Mouse (Mus musculus): ENCODE data around the gene Olfr1276.

The Olfr1276 gene

DNA sequence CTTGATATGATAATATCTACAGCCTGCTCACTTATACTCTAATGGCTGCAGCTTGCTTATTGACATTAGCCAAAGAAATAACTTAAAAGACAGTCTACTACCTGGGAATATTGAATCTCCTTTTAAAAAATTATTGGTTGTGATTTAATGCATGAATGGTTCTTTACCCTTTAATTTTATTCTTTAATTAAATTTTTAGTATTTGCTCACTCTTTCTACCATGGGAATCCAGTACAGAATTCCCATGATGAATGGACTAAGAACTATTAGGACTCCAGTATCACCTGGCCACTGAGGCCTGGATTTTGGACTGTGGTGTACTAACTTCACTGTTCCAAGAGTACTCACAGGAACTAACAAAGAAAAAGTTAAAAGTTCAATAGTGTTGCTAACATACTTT lies at the start of gene Olfr1276:
Gene Olfr1276, plus strand, starts transcription at position 301 of the 400 bp plus-strand sequence.
- no peak for DNase-seq

DNA sequence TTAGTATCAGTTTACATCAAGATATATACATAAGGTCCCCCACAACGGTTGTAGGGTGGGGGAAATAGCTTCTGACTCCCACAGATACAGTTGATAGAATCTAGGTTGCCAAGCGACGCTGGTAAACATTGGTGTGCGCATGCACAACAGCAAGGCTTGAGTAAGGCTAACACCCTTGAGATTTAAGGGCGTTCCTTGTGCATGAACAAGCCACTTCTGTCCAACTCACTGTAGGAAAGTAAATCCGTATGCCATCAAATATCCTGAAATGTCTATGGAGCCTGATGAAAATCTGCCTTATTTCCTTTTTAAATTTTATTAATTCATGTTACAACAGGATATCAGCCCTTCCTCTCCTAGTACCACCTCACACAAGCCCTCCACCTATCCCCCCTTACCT lies 24.8 kb upstream of the Olfr1276 start, which contains the start of gene 4930430A15Rik:
Gene 4930430A15Rik, minus strand, starts transcription at position 101 of the 400 bp plus-strand sequence.
- no peak for DNase-seq

DNA sequence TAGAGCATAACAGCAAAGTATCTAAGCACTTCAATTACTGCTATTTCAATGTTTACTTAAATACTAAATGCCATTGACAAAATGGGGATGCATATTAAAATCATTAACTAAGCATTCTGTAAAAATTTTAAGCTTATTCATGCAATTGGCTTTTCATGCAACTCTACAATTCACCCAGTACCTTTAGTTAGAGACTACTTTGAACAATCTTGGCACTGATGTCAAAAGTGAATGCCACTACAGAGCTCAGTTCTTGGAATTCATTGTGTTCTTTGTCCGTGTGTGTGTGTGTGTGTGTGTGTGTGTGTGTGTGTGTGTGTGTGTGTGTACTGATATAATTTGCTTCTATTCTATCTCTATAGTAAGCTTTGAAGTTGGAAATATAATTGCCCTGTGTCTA lies 19.1 kb upstream of the Olfr1276 start, which contains the start of gene Olfr1275:
Gene Olfr1275, minus strand, starts transcription at position 101 of the 400 bp plus-strand sequence.
- no peak for DNase-seq

DNA sequence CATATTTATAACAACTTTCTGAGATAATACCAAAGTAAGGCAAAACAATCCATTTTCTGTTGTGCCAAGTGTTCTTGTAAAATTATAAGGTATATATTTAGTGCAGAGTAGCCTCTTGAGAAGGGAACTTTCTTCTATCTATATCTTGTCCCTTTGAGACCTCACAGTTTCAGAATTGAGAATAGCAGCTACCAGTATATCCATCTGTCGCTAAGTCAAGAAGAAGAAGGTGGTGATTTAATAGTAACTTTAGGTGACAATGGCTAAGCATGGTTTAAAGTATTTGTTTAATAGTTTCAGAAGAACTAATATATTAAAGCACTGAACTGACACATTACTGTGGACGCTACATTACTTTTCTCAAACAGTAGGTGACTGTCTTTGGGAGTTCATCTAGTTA lies 19.7 kb downstream of the Olfr1276 start, which contains the start of gene Olfr1277:
Gene Olfr1277, minus strand, starts transcription at position 101 of the 400 bp plus-strand sequence.
- DNase-seq, result no peak

DNA sequence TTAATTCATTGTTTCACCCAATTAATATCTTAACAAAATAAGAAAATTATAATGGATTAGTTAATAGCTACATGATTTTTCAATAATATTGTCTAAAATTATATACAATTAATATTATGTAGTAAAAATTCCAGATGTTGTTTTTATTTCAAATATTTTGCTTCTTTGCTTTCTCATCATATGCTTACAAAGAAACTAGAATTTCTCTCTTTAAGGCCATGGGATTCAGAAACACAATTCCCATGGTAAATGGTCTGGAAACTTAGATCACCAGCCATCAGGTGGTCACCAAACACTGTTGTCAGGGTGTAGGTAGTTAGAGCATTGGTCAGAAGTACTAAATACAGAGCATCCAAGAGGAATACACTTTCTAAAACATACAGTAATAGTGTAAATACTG lies 35.5 kb downstream of the Olfr1276 start, which contains the start of gene Olfr1278:
Gene Olfr1278, plus strand, starts transcription at position 301 of the 400 bp plus-strand sequence.
- no peak for DNase-seq

DNA sequence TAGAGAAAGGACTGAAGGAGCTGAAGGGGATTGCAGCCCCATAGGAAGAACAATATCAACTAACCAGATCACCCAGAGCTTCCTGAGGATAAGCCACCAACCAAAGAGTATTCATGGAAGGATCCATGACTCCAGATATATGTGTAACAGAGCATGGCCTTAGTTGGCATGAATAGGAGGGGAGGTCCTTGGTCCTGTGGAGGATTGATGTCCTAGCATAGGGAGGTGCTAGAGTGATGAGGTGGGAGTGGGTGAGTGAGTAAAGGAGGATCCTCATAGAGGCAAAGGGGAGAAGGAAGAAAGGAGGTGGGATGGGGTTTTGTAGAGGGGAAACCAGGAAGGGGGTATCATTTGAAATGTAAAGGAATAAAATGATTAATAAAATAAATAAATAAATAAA lies 44.2 kb downstream of the Olfr1276 start:
- no peak for DNase-seq

DNA sequence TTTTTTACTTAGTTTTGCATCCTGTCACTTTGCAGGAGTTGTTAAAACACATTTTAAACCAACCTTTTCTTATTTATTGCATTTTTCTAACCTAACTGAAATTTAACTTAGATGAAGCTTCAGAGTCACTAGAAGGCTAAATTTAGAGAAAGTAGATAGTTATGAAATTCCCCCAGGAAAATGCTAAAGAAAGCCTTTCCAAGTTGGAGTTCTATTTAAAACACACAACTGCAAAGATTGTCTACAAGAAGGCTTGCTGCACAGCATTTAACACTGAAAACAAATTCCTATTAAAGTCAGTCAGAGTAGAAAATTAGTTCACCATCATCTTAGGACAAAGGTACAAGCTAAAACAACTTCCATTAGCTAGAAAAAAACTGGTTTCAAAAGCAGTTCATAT lies 46.1 kb downstream of the Olfr1276 start, which contains the start of gene Olfr1279:
Gene Olfr1279, plus strand, starts transcription at position 262 of the 400 bp plus-strand sequence.
- no peak for DNase-seq

Measured in cerebellum, postnatal 10 days (tissue).